Mouse (Mus musculus) thymus, adult 18-20 months (tissue): ENCODE measurements around the gene Jmjd1c.

Source experiments
- DNase-seq, 2 experiments: peaks; one replicate each; pipeline ENCODE4 v3.0.0; 2022; ENCODE audit warnings: mixed read lengths in 2 of 2

Gene Jmjd1c

DNA sequence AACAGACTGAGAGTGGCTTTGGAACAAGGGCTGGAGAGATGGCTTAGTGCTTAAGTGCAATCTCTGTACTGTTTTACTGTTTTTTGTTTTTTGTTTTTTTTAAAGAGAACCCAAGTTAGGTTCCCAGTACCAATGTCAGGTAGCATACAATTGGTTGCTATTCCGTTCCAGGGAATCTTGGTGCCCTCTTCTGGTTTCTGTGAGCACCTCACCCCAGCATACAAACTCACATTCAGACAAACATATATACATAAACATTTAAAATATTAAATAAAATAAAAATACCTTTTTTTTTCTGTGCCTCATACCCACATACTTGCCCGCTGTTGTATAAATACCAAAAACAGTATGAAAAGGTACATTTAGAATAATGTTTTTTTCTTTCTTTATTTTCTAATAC lies 38.4 kb downstream of the Jmjd1c start:
- no peak for DNase-seq

DNA sequence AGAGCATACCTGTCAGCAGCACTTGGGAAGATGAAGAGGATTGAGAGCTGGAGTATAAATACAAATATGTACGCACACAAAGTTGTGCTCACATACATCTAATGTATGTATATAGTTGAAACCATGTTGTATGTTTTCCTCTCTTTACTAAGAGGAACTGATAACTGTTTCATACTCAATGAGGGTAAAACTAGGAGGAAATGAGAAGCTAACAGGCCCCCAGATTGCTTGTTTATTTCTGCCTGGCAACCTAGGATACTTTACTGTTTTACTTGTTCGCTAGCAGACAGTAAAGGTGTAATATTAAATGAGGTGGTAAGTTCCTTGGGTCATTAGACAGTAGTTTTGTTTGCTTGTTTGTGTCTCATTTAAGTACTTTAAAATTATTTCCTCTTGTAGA lies 41.5 kb downstream of the Jmjd1c start:
- DNase-seq, result no peak

DNA sequence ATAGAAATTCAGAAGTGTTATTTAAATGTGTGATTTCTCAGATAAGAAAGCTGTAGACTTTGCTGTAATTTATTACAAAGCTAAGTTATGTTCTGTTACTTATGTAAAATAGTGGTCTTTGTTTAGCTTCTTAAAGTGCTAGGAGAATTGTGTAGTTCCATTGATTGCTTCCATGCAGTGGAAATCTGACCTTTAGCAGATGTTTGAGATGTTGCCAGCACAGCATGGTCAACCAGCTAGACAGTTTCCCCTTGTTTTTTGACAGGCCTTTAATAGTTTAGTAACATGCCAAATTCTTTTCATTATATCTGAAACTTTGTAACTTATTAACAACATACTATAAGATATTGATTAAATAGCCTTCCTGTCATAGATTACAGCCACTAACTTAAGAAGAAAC lies 47.7 kb downstream of the Jmjd1c start:
- DNase-seq, result no peak

DNA sequence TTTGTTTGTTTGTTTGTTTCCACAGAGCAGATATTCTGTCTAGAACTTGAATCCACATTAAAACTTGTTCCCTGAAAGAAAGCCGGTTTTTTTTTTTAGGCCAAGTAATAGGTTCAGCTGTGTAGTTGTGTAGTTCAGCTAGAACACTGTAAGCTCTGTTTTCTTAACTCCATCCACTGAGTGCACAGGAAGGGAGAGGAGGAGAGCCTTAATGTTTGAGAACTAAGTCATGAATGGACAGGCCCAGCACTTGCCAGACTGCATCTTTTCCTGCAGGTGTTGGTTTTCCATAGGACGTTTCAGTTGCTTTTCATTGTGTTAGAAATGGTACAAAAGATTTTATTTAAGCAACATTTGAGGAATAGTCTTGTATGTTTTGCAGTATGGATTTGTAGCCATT lies 48.3 kb downstream of the Jmjd1c start:
- DNase-seq, result no peak

DNA sequence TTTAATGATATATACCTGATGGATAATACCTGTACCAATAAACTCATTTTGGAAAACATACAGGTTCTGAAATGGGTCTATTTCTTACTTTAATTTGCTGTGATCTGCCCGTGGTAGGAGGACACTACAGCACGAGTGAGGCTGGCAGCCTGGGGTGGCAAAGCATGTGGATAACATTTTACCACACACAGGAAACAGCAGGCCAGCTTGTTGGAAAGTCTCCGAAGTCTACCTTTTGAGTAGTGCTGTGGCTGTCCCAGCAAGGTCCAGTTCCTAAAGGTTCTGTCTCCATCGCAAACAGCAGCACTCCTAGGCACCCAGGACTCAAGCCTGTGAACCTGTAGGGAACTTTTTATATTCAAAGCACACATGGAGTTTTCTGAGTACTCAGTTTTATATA lies 49.7 kb downstream of the Jmjd1c start:
- DNase-seq, result no peak

DNA sequence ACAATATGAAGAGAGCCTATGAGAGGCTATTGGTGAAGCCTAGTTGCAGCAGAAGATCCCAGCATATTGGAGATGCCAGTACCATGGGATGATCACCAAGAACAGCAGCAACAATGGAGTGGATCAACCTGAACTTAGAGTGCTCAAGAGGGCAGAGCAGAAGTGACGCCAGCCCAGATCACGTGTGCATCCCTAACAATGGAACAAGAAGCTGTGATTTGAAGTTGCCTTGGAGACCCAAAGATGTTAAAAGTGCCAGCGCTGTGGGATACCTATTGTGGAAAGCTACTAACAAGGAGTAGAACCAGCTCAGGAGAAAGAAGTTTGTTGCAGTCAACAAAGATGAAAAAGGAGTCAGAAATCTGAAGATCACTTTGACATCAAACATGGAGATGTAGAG lies 55.8 kb downstream of the Jmjd1c start:
- no peak for DNase-seq

DNA sequence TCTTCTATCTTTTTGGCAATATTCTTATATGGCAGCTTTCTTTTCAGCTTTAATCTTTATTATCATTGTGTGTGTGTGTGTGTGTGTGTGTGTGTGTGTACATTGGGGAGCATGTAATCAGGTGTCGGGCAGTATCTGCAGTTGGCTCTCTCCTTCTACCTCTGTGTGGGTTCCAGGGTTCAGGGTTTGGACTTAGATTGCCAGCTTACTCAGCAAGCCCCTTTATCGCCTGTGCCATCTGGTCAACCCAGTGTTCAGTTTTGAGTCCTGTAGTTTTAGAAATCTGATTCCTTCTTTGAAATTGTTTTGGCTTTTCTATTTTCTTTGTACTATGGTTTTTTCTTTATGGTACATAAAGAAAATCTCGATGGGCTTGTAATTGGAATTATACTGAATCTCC lies 58.7 kb downstream of the Jmjd1c start:
- DNase-seq, result no peak

- DNase-seq, result no peak
These were observed 78.1 kb downstream of the Jmjd1c start for GRCm38 (mm10) chr10:67174049-67174448.

DNA sequence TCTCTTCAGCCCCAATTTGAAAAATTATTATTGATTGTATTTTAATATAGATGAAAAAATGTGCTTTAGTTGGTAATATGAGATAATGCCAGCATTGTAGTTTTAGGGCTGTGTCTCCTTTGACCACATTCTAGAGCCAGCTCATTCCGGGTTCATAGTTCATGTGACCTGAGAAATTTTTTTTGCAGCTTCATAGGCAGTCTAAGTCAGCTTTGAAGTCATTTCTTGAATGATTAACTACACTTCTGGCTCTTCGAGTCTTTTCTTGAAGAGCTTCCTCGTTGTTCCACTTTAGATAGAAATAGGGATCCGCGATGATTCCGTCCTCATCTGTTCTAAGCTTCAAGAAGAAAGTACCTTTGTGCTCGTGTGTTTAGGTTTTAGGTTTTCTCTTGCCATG lies 80.1 kb downstream of the Jmjd1c start:
- DNase-seq, result no peak

DNA sequence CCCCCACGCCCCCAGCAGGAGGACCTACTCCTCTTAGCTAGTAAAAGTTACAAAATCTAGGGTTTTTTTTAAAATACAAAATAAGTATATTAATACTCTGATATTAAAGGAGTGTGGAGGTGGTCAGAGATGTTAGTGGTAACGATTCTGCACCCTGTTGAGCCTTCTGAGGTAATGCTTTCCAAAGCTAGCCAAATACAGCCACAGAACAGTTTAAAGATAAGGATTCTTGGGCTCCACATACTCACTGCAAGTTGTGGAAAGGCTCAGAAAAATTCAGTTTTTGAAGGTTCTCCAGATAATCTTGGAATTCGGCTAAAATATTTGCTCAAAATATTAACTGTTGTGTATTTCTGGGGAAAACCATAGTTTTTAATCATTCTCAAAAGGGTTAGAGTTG lies 81.0 kb downstream of the Jmjd1c start:
- no peak for DNase-seq

DNA sequence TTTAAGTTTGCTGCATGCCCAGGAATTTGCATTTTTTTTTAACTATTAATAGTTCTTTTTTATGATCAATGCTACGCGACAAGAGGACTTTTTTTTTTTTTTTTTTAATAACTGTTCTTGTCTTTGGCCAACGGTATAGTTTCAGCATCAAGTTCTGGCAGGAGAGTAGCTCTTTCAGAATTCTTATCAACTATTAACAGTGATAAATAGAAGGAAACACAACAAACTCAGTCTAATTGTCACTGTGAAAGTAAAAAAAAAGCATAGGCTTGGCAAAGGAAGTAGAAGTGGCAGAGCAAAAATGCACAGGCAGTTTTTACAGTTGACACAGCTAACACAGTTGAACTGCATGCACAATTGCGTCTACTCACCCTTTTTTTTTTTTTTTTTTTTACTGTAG lies 81.5 kb downstream of the Jmjd1c start:
- DNase-seq, result no peak

DNA sequence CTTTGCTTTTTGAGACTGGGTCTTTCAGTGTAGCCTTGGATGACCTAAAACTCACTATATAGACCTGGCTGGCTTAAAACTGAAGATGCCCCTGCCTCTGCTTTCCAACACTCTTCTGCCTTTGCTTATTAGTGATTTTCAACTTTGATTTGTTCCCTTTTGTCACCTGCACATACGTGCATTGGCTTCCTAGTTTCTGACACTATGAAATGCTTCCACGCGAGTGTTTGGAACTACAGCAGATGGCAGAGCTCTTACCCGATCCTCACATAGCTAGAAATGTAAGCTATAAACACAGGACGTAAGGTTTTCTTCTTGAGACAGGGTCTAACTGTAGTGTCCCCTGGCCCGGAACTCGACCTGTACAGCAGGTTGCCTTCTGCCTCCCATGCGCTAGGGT lies 84.1 kb downstream of the Jmjd1c start:
- no peak for DNase-seq

- no peak for DNase-seq
These were observed 84.9 kb downstream of the Jmjd1c start for GRCm38 (mm10) chr10:67180799-67181198.

- DNase-seq, result no peak
These were observed 86.7 kb downstream of the Jmjd1c start for GRCm38 (mm10) chr10:67182651-67183050.

DNA sequence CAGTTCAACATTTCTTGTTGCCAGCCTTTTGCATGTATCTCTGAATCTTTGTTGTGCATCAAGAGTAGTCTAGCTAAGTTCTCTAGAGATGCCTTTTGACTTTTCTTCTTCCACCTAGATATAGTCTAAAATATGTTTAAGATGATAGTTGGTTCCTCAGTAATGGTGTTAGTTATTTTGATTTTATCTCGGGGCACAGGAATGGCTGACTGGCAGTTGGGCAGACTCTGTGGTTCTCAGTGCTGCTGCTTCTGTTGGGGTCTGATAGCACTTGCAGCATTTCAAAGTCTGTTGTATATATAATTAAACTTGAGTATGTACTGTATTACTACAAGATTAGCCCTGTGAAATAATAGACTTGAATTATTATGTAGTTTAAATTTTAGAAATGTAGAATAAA lies 87.2 kb downstream of the Jmjd1c start:
- DNase-seq, result no peak

DNA sequence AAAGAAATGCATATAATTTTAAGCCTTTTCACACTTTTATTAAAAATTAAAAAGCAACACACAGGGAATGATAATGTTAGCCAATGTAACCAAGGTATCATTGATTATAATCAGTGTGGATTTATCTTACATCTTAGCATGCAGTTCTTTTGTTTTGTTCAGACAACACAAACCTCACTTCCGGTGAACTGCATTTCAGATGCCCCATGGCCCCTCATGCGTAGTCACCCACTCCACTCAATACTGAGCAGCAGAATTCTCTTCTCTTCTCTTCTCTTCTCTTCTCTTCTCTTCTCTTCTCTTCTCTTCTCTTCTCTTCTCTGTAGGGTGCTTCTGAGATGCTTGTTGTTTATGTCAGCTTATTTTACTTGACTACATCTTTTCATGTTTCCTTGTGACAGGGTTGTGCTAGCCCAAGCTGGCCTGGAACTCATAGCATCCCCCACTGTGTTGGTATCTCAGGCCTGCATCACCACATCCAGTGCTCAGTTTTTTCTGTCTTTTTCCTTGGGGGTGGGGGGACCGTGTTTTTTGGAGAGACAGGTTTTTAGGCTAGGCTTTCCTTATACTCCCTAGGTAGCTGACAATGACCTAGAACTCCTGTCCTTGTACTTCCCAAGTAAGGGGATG lies 88.6 kb downstream of the Jmjd1c start:
- DNase-seq, result no peak

- peak; percentile 59 to 77 for DNase-seq
These were observed 89.7 kb downstream of the Jmjd1c start for GRCm38 (mm10) chr10:67185491-67186081.

DNA sequence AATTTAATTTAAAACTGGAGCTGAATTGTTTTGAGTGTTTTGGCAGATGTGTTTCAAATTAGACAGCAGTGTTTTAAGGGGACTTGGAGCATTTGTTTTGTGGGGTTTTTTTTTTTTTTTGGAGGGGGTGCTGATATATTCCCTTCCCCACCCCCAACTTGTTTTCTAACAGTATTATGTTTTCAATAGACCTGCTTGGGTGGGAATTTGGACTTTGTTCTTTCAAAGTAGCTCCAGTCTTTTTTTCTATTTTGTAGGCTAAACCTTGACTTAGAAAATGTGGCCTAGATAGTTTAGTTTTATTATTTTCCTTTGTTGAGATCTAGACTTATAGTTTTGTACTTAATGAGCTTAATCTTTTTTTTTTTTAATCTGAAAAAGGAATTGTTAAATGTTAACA lies 90.6 kb downstream of the Jmjd1c start:
- no peak for DNase-seq

DNA sequence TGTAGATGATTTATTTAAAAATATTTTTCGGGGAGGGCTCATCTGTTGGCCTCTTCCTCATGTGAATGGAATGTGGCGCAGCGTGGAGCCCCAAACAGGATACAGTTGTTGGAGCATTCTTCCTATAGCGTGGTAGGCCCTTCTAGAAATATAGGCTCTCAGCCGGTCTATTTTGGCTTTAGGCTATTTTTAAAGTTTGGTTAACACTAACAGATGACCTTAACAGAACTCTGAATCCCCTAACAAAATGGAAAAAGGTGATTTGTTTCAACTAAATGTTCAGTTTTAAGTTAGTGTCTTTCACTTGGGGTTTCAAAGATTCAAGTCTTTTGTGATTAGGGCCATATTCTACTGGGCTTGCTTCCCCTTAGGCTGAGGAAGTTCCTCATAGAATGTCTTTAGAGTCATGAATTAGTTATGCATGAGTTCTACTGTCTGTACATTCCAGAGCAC lies 91.1 kb downstream of the Jmjd1c start:
- DNase-seq, result no peak

DNA sequence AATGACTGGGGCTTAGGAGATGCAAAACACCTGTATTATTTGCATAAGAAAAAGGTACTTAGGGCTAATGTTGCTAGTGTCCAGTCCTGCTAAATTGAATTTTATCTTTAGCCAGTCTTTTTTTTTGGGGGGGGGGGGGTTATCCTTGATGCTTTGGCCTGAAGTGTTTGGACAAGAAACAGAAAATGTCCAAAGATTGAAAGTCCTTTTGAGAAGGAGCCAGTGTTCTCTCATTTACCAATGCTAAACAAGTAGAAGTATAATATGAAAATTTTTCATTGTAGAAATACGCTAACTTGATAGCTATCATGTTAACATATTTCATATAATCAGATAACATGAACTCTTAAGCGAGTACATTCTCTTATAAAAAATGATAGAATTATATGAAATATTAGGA lies 92.0 kb downstream of the Jmjd1c start:
- DNase-seq, result no peak

DNA sequence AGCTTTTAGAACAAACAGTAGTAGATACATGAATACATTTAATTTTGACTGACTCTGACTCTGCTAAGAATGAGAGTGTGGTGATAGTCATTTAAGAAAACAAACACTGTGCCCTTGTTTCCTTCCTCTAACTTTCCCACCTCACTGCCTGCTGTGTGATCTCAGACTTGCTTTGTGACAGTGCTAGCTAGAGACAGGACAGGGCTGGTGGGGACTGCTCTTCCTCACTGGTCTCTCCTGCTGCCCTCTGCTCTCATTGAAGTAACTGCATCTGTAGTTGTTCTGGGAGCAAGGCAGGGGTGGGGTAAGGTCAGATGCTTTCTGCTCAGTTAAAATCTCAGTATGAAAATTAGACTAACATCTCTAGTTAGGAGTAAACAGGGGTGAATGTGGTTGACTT lies 93.1 kb downstream of the Jmjd1c start:
- DNase-seq, result no peak

DNA sequence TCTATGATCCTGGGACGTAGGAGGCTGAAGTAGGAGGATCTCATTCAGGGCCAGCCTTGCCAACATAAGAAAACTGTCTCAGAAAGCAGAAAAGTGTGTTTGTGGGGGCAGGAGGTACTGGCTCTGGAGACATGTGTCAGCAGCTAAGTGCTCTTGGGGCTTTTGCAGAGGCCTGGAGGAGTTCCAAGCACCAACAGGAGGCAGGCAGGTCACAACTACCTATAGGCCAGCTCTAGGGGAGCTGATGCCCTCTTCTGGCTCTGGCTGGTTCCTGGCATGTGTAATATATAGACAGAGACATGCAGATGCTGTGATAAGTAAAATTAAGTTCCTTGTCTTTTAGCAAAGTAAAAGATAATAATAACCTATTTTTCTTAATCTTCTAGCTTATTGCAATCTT lies 94.3 kb downstream of the Jmjd1c start:
- peak; percentile 19 to 31 for DNase-seq

DNA sequence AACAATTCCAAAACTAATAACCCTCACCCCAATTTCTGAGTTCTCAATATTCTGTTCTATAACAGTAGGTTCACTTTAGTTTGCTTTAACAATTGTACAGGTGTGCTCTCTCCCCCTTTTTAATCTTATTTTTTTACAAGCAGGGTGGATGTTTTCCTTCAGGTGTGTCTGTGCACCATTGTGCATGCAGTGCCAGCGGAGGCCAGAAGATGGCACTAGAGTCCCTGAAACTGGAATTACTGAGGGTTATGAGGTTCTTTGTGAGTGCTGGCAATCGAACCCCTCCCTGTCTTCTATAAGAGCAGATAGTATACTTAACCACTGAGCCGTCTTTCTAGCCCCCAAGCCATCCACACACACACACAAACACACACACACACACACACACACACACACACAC lies 96.4 kb downstream of the Jmjd1c start:
- DNase-seq, result no peak

DNA sequence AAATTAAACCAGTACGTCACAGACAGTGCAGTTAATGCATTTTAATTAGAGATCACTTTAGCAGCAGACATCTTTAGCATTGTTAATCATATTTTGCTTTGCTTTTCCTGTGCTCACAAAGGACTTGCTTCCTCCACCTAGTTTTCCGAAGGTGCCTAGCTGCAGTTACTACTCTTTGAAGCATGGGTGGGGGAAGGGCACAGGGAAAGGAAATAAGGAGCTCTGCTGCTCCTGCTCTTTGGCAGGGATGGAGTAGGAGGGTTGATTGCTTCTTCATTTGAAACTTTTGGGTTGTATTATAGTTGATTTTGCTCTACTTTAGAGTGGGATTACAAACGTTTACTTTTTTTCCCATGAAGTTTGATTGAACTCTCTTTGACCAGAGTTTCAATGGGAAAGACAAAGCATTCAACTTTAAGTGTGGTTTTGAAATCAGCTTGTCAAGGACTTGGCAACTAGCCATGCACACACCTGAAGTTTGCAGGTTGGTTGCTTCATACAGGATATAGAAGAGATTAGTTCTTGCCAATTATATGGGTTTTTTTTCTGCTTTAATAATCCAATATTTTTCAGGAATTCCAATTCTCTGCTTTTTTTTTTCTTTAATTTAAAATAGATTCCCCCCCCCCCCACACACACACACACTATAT lies 97.2 kb downstream of the Jmjd1c start:
- DNase-seq, result no peak

DNA sequence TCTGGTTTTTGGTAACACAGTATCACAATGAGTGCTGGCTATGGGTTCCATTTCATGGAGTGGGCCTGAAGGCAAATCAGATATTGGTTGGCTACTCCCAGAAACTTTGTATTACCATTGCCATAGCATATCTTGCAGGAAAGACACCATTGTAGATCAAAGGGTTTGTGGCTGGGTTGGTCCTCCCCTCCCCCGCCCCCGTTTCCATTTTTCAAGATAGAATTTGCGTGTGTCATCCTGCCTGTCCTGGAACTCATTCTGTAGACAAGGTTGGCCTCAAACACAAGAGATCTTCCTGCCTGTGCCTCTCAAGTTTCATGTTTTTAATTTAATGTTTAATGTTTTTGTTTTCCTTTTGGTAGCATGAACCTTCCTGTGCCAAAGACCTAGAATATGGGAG lies 98.1 kb downstream of the Jmjd1c start:
- DNase-seq, result no peak
